Mouse (Mus musculus): ENCODE data around the gene Git2.
A peak's percentile ranks its signal among the peaks of the same experiment; 100 is the strongest.

Git2 gene

GRCm38 (mm10) chr5:114775056-114775979, at the start of gene Git2:
Git2 (minus strand) TSS chr5:114775517.
- DNase-seq (ENCODE audit: low spot score in 2 of 2): peak in 1 of 2 experiments; percentile 27

GRCm38 (mm10) chr5:114824197-114824596, 48.9 kb upstream of the Git2 start:
- peak in 1 of 2 experiments; percentile 68 for DNase-seq (ENCODE audit: low spot score in 2 of 2)

GRCm38 (mm10) chr5:114822796-114823688, 47.7 kb upstream of the Git2 start, which contains the start of gene 1500011B03Rik:
1500011B03Rik (minus strand) TSS chr5:114823468.
- DNase-seq (ENCODE audit: low spot score in 2 of 2): peak; percentile 76

DNA sequence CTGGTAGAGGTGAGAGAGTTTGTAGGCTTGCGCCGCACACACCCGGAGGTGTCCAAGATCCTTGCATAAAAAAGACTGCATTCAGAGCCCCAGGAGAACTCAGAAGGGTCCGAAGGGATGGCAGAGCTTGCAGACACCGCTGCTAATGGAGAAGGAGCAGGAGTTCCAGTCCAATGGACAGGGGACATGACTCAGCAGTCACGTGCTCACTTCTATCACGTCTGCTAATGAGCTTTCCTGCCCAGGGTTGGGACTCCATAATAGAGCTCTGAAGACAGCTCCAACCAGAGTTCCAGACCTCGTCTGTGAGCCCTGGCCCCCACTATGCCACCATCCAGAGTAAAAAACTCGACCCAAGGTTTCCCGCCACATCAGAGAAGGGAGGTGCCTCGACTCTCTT, 42.8 kb upstream of the Git2 start:
- DNase-seq (ENCODE audit: low spot score in 2 of 2): no peak

GRCm38 (mm10) chr5:114816599-114816998, 41.3 kb upstream of the Git2 start:
- no peak for DNase-seq (ENCODE audit: low spot score in 2 of 2)

DNA sequence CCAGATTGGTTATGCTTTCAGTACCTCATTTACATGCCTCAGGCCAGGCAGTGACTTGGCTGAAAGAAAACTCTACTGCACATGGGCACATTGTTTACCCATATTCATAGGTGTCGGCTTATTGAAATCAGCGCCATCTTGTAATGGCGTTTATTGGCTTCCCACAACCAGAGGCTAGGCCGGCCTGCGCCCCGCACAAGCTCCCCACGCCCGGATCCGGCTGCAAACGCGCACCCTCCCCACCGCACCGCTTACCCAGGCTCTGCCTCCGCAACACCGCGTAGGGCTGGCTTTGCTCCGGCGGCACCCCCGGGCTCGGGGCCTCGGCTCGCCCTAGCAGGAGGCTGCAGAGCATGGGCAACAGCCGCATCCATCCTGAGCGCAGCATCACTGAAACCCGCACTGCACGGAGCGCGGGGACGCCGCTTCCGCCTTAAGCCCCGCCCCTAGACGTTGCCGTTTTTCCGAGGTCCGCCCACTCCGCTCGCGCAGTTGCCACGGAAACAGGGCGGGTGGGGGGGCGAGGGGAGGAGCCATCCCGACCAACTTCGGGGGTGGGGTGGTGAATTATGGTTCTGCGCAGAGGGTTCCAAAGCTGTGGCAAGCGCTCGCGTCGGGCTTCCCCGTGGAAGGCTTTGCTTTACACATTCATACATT, 38.3 kb upstream of the Git2 start:
- peak; percentile 88 to 92 for DNase-seq (ENCODE audit: low spot score in 2 of 2)

- no peak for DNase-seq (ENCODE audit: low spot score in 2 of 2)
These were observed 34.5 kb upstream of the Git2 start for GRCm38 (mm10) chr5:114809826-114810225.

DNA sequence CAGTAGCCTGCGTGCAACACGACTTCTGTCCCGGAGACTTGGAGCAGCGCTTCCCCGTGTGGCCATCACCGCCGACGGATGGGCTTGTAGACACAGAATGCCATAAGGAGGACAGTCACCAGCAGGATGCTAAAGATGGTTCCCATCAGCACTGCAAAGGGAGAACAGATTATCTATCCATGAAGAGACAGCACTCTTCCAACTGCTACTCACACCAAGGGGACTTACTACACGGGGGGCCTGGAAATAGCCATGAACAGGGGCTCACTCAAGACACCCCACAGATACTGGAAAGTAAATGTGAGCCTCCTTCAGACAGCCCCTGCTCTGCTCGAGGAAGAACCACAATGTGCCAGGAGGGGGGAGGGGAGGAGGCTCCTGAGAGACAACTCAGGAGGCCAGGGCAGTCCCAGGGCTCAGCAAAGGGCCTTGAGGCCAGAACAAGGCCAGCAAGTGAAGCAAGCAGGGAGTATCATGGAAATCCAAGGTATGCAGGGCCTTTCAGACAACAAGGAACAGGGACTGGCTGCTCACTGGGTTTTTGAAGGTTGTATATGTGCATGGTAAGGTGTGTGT, 34.0 kb upstream of the Git2 start:
- DNase-seq (ENCODE audit: low spot score in 2 of 2): no peak

GRCm38 (mm10) chr5:114808385-114808784, 33.1 kb upstream of the Git2 start:
- DNase-seq (ENCODE audit: low spot score in 2 of 2): no peak

GRCm38 (mm10) chr5:114807893-114808292, 32.6 kb upstream of the Git2 start:
- no peak for DNase-seq (ENCODE audit: low spot score in 2 of 2)

DNA sequence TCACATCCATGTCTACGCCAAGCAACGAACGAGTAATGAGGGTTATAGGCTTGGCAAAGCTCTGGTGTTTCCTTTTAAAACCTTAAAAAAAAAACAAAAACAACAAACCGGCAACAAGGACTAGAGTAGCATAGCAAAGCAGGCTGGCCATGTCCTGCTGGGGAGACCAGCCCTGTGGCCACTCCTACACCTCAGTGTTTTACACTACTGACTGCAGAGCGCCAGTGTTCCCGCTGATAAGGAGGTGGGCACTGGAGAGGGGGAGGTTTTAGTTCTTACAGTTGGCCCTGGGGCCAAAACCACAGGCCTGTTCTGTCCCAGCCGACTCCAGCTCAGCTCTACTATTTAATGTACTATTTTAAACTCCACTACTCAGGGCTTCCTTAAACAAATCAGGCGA, 32.2 kb upstream of the Git2 start:
- no peak for DNase-seq (ENCODE audit: low spot score in 2 of 2)

DNA sequence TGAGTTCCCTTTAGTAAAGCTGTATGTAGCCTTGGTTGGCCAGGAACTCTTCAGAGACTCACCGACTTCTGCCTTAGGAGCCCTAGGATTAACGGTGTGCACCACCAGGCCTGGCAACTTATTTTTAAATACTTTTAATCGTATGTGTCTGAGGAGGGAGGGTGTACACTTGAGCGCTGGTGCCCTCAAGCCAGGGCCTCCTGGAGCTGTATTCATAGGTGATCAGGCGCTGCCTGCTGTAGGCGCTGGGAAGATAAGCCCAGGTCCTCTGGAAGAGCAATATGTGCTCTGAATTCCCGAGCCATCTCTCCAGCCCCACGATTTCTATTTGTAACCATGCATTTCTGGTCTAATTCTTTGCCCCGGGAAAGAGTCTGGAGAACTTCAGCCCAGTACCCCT, 31.7 kb upstream of the Git2 start:
- no peak for DNase-seq (ENCODE audit: low spot score in 2 of 2)

GRCm38 (mm10) chr5:114806636-114807035, 31.3 kb upstream of the Git2 start:
- no peak for DNase-seq (ENCODE audit: low spot score in 2 of 2)

DNA sequence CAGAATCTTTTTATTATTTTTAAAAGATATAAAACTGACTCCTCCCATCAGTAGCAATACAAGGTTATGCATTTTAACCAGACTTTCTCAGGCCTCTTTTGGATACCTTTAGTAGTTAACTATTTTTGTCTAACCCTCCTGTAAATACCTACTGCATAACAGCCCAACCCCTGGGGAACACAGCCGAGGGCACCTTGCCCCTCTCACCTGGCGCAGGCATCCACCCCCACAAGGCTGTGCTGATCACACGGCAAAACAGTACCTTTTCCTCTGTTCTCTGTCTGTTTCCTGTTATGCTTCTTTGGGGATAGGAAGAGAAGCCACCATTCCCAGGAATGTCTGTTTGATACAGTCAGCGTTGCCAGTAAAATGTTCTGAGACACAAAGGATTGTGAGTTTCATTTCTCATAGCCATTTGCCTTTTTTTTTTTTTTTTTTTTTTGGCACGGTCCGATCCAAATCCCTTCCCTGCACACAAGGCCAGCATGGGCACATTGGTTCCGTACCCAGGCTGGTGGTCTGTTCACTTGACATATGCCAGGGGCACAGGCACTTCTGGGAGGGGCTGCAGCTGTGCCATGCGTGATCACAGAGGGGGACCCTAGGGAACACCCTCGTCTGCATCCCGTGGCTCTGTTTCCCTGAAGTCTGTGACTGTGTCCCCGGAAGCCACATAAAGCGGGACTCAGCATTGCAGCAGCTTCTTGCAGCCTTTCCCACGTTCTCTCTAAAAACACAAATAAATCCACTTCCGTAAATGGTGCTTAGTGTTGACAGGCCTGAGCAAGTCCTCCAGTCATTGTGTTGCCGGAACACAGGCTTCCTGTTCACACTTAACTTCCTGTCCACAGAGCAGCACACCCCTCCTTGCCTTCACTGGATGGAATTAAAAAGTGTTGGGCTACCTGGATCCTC, 30.4 kb upstream of the Git2 start:
- no peak for DNase-seq (ENCODE audit: low spot score in 2 of 2)

- DNase-seq (ENCODE audit: low spot score in 2 of 2): peak; percentile 50 to 72
These were observed 29.6 kb upstream of the Git2 start for GRCm38 (mm10) chr5:114804958-114805357.

DNA sequence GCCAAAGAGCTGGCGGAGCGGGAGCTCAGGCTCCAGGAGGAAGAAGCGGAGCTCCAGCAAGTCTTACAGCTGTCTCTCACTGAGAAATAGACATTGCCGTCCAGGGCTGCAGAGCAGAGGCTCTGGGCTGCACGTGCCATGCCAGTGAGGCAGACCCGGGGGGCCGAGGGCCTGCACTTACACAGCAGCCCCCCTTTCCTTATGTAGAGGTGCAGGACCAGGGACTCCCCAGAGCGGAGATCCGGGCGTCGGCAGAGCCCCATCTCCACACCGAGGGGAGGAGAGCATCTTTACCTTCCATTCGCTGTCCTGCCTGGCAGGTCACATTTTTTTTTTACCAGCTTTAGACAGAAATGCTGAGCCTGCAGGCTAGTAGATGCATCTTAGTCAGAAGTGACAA, 29.0 kb upstream of the Git2 start:
- DNase-seq (ENCODE audit: low spot score in 2 of 2): no peak

- no peak for DNase-seq (ENCODE audit: low spot score in 2 of 2)
These were observed 27.9 kb upstream of the Git2 start for GRCm38 (mm10) chr5:114803231-114803630.

- DNase-seq (ENCODE audit: low spot score in 2 of 2): no peak
These were observed 26.5 kb upstream of the Git2 start for GRCm38 (mm10) chr5:114801841-114802240.

- DNase-seq (ENCODE audit: low spot score in 2 of 2): no peak
These were observed 25.7 kb upstream of the Git2 start for GRCm38 (mm10) chr5:114801049-114801448.

DNA sequence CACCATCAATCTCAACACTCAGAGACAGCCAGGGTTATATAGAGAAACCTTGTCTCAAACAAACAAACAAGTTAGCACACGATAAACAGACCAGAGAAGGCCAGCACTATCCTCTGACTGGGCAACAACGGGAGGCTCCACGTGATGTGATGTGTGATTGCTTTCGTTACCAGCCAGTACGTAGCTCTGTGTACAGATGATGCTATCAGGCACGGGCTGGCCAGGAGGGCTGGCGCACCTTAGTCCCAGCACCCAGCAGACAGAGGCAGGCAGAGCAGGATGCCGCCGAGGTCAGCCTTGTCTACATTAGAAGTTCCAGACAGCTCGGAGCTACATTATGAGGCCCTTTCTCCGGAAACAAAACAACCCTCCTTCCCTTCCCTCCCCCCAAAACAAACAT, 24.5 kb upstream of the Git2 start:
- DNase-seq (ENCODE audit: low spot score in 2 of 2): no peak
